Mouse (Mus musculus) kidney, embryonic 15.5 days (tissue): ENCODE results near the gene Klk1b4. TPM values are rescaled to one million over a fixed set of nuclear protein-coding genes. Genes with fewer than 3 reads are reported as not detected.
"Not testable (repeated sequence)": the region's sequence is repeated elsewhere in the genome, so short reads cannot be mapped to it uniquely, and the experiment has no call there.

Source experiments
- ATAC-seq: fragments of 200-750 bp; cut with Nextera tagmentation; replicated peaks from 2 replicates; pipeline ENCODE4 v1.8.0; 2017; ENCODE audit warnings: moderate TSS enrichment; ENCODE audit not compliant: low FRiP score
- H3K27ac ChIP-seq: fragments of 300-500 bp; sonication (generic); 2 replicates; pipeline ENCODE4 v1.5.1; 2015; ENCODE audit warnings: mild to moderate bottlenecking, inconsistent platforms
- H3K27me3 ChIP-seq: fragments of 300-500 bp; sonication (generic); 2 replicates; pipeline ENCODE4 v1.6.1; 2015; ENCODE audit warnings: inconsistent platforms
- H3K36me3 ChIP-seq: fragments of 300-500 bp; sonication (generic); 2 replicates; pipeline ENCODE4 v1.6.1; 2015; ENCODE audit warnings: inconsistent platforms
- H3K4me1 ChIP-seq: fragments of 300-500 bp; sonication (generic); 2 replicates; pipeline ENCODE4 v1.6.1; 2015; ENCODE audit warnings: inconsistent platforms
- H3K4me2 ChIP-seq: fragments of 300-500 bp; sonication (generic); 2 replicates; pipeline ENCODE4 v1.6.1; 2015; ENCODE audit warnings: moderate library complexity, mild to moderate bottlenecking, inconsistent platforms
- H3K4me3 ChIP-seq: fragments of 300-500 bp; sonication (generic); replicated peaks from 2 replicates; pipeline ENCODE4 v1.5.1; 2015; ENCODE audit warnings: mild to moderate bottlenecking, inconsistent platforms
- H3K9ac ChIP-seq: fragments of 300-500 bp; sonication (generic); 2 replicates; pipeline ENCODE4 v1.6.1; 2015; ENCODE audit warnings: mild to moderate bottlenecking, inconsistent platforms
- H3K9me3 ChIP-seq: fragments of 300-500 bp; sonication (generic); replicated peaks from 2 replicates; pipeline ENCODE4 v1.6.1; 2016; ENCODE audit warnings: inconsistent platforms
- WGBS: fragments of 180-500 bp; shearing (Covaris S2); methylation state at CpG from one replicate; pipeline ENCODE4 v1.1.7; 2015; ENCODE audit warnings: mixed read lengths; 5-methylcytosine and 5-hydroxymethylcytosine counted together
- polyA plus RNA-seq: library from polyadenylated mRNA; unstranded; fragments of >200 nt; fragmentation: Nextera tagmentation; extraction: Ambion mirVana; gene quantifications from 2 replicates; pipeline ENCODE4 v1.2.1, GENCODE M21; 2015

The Klk1b4 gene
- polyA plus RNA-seq, 1 experiment from 2014 or later = not detected

DNA sequence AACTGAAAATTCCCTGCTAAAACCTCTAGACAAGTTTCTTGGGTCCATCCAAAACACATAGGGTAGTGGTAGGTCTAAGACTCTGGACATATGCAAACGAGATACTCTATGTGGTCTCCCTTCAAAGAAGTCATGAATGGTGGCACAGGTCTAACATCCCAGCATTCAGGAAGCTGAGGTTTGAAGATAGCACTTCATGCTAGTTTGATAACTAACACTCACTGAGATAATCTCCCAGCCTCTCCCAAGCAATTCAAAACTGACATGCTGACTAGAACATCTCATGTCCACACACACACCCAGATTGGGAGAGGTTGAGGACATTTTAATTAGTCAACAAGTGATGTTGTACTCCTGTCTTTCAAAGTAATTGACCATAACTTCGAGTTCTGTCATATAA lies 32.7 kb downstream of the Klk1b4 start:
- no peak overlapping the region for H3K4me2 ChIP-seq
- H3K9ac ChIP-seq = no peak overlapping the region
- 59% methylated on average over 2 of the region's 2 CpGs for WGBS
- no peak overlapping the region for H3K27ac ChIP-seq
- H3K4me1 ChIP-seq = no peaks in the 10 kb centered on the region
- no peak overlapping the region for H3K4me3 ChIP-seq
- H3K9me3 ChIP-seq = no peaks in the 10 kb centered on the region
- ATAC-seq = no peak
- H3K36me3 ChIP-seq = no peaks in the 10 kb centered on the region
- H3K27me3 ChIP-seq = no peaks in the 10 kb centered on the region

- WGBS = 48% methylated on average over 1 of the region's 1 CpGs
- H3K4me2 ChIP-seq = no peak overlapping the region
- no peaks in the 10 kb centered on the region for H3K36me3 ChIP-seq
- no peak for ATAC-seq
- H3K9ac ChIP-seq = no peak overlapping the region
- no peak overlapping the region for H3K4me3 ChIP-seq
- no peak overlapping the region for H3K27ac ChIP-seq
- no peaks in the 10 kb centered on the region for H3K27me3 ChIP-seq
- H3K4me1 ChIP-seq = peaks cover 6% of the 10 kb centered on the region
- H3K9me3 ChIP-seq = no peaks in the 10 kb centered on the region
Measured at GRCm38 (mm10) chr7:44240712-44241111, 33.5 kb downstream of the Klk1b4 start.

GRCm38 (mm10) chr7:44241163-44241562 lies 33.9 kb downstream of the Klk1b4 start:
- H3K27ac ChIP-seq = no peak overlapping the region
- no peaks in the 10 kb centered on the region for H3K27me3 ChIP-seq
- H3K4me2 ChIP-seq = no peak overlapping the region
- no peak overlapping the region for H3K4me3 ChIP-seq
- no peak overlapping the region for H3K9ac ChIP-seq
- 70% methylated on average over 2 of the region's 2 CpGs for WGBS
- no peaks in the 10 kb centered on the region for H3K9me3 ChIP-seq
- H3K36me3 ChIP-seq = no peaks in the 10 kb centered on the region
- H3K4me1 ChIP-seq = peaks cover 6% of the 10 kb centered on the region
- ATAC-seq = no peak

DNA sequence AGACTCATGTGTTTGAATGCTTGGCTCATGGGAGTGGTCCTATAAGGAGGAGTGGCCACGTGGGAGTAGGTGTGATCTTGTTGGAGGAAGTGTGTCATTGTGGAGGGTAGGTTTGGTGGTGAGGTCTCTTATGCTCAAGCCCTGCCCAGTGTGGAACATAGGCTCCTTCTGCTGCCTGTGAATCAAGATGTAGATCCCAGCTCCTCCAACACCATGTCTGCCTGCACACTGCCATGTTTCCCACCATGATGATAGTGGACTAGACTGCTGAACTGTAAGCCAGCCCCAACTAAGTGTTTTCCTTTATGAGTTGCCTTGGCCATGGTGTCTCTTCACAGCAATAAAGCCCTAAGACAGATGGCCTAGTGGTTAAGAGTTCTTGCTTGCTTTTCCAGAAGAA lies 36.8 kb downstream of the Klk1b4 start:
- Histone ChIP-seq H3K9ac (no peak overlapping the region), H3K27me3 (no peaks in the 10 kb centered on the region), H3K4me3 (no peak overlapping the region), H3K4me2 (no peak overlapping the region), H3K4me1 (peaks cover 22% of the 10 kb centered on the region), H3K36me3 (peaks cover 13% of the 10 kb centered on the region), H3K27ac (no peak overlapping the region), H3K9me3 (no peaks in the 10 kb centered on the region)
- no peak for ATAC-seq
- WGBS = 66% methylated on average over 1 of the region's 1 CpGs

DNA sequence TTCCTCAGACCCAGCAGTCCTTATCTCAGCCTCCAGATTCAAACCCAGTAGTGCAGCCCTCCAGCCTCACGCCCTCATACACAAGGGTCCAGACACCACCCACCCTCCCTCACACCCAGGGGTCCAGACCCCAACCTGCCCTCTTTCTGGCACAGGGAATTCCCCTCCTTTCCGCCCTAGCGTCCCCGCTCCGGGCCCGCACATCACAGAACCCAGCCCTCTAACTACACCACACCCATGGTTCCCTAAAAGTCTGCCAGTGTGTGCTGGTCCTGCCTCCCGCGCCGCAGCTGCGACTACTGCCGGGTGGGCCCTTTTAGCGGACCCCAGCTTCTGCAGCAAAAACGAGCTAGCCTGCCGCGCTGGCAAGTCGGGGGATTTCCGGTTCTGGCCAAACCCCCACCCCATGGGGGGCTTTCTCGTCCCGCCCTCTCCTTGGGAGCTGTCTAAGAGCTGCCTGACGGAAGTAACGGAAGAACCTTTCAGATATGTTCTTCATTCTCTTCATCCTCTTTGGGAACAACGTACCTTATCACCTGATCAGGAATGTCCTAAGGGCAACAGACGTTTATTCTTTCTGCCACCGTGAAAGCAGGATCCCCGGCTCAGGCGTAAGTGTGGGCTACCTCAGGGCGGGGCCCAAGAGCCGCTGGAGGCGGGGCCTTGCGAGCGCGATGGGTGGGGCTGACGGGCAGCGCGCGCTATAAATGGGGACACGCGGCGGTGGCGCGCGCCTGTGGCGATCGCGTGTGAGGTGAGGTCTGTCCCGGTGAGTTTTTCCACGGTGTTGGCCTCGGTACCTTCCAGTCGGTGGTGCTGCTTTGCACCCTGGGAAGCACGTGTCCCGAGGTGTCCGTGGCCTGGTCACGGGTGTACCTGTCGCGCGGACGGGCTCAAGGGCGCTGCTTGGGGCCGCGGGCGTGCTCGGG lies 39.1 kb downstream of the Klk1b4 start, which contains the start of the genes 1700028J19Rik and 2410002F23Rik:
TSS of gene 1700028J19Rik (minus strand) at position 641 of the 929 bp plus-strand sequence.
TSS of gene 2410002F23Rik (plus strand) at position 668 of the 929 bp plus-strand sequence.
- Histone ChIP-seq H3K9ac (peak within 1 kb of the TSS; percentile 87), H3K4me3 (peak within 1 kb of the TSS; percentile 77), H3K27ac (peak within 1 kb of the TSS; percentile 95), H3K4me2 (peak within 1 kb of the TSS; percentile 63), H3K36me3 (peaks cover 35% of the 10 kb centered on the region), H3K9me3 (no peaks in the 10 kb centered on the region), H3K27me3 (no peaks in the 10 kb centered on the region), H3K4me1 (peaks cover 38% of the 10 kb centered on the region)
- WGBS = under 1% methylated on average over 62 of the region's 62 CpGs
- peak; percentile 86 for ATAC-seq

DNA sequence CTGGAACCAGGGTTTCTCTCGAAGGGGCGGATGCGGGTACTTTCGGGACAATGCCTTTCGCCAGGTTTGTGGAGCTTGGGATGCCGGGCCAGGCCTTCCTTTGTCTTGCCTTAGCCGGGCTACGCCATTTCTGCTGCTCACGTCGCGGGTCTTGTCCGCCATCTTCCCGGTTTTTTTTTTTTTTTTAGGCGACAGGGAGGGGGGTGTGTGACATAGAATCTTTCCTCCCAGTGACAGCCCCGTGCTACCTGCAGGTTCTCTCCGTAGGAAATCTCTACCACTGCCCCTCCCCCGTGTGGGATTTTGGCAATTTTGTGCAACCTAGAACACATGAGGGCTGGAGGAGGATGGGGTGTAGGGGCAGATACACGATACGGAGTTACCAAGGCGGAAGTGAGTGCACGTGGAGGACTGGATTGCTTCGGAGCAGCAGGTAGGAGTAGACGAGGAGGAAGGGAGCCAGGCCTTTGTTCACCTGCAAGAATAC lies 39.8 kb downstream of the Klk1b4 start:
- Histone ChIP-seq H3K9me3 (no peaks in the 10 kb centered on the region), H3K4me3 (peak overlapping the region; percentile 77), H3K9ac (peak overlapping the region; percentile 87), H3K4me1 (peaks cover 38% of the 10 kb centered on the region), H3K36me3 (peaks cover 40% of the 10 kb centered on the region), H3K27ac (peak overlapping the region; percentile 95), H3K27me3 (no peaks in the 10 kb centered on the region), H3K4me2 (peak overlapping the region; percentile 63)
- peak; percentile 7; the same call in 1 of the 2 replicates for ATAC-seq
- WGBS = 0% methylated on average over 23 of the region's 23 CpGs

DNA sequence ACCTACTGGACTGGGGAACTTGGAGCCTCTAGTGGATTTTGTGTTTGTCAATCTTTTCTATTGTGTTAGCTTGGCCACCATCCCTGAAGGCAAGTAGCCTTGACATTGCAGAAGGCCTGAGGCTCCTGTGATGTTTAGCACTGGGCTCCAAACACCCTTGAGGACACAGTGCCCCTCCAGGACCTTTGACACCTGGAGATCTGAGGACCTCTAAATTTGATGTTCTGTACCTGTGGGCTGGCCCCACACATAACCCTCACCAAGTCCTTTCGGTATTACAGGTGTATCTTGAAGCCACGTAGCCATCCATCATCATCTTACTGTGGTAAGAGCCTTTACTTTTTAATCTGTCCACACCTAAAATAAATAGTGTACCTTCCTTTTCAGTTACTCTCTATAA lies 40.7 kb downstream of the Klk1b4 start:
- H3K4me3 ChIP-seq = peak overlapping the region; percentile 77
- peak overlapping the region; percentile 63 for H3K4me2 ChIP-seq
- H3K4me1 ChIP-seq = peaks cover 40% of the 10 kb centered on the region
- H3K9ac ChIP-seq = peak overlapping the region; percentile 87; the same call in 1 of the 2 replicates
- no peaks in the 10 kb centered on the region for H3K9me3 ChIP-seq
- 90% methylated on average over 2 of the region's 2 CpGs for WGBS
- no peak overlapping the region for H3K27ac ChIP-seq
- H3K27me3 ChIP-seq = no peaks in the 10 kb centered on the region
- H3K36me3 ChIP-seq = peaks cover 50% of the 10 kb centered on the region
- no peak for ATAC-seq

- H3K9me3 ChIP-seq = no peaks in the 10 kb centered on the region
- no peak overlapping the region for H3K4me3 ChIP-seq
- ATAC-seq = no peak
- no peak overlapping the region for H3K27ac ChIP-seq
- H3K4me2 ChIP-seq = no peak overlapping the region
- WGBS = 98% methylated on average over 4 of the region's 4 CpGs
- peaks cover 42% of the 10 kb centered on the region for H3K4me1 ChIP-seq
- H3K36me3 ChIP-seq = peaks cover 62% of the 10 kb centered on the region
- no peak overlapping the region for H3K9ac ChIP-seq
- H3K27me3 ChIP-seq = no peaks in the 10 kb centered on the region
Measured at GRCm38 (mm10) chr7:44249248-44249647, 42.0 kb downstream of the Klk1b4 start.

DNA sequence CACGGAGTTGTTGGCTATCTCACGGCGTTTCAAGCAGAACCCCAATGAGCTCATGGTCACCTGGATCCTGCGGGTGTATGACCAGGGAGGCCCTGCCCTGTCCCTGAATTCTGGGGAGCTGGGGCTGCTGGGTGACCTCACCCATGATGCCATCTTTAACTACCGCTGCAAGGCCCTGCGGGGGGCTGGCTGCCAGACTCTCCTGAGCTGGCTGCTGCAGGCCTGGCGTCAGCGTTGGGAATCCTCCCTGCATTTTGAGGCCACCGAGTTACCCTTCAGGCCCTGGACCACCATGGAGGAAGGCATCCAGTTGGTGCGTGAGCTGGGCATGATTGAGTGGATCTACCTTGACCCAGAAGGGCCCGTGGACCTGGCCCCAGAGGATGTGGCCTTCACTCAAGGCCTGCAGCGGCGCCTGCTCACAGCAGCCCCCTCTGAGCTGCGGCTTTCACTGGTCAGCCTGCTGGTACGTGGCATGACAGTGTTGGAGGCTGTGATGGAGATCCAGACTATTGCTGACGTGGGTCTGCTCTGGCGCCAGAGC lies 43.6 kb downstream of the Klk1b4 start:
- peaks cover 62% of the 10 kb centered on the region for H3K36me3 ChIP-seq
- H3K9ac ChIP-seq = 0 out of 2 replicates have a peak overlapping the region, but pooled peaks have one; percentile 4
- peaks cover 36% of the 10 kb centered on the region for H3K4me1 ChIP-seq
- not testable (repeated sequence) for H3K4me3 ChIP-seq, H3K9me3 ChIP-seq, H3K4me2 ChIP-seq, ATAC-seq, H3K27ac ChIP-seq, H3K27me3 ChIP-seq
- 92% methylated on average over 17 of the region's 17 CpGs for WGBS

DNA sequence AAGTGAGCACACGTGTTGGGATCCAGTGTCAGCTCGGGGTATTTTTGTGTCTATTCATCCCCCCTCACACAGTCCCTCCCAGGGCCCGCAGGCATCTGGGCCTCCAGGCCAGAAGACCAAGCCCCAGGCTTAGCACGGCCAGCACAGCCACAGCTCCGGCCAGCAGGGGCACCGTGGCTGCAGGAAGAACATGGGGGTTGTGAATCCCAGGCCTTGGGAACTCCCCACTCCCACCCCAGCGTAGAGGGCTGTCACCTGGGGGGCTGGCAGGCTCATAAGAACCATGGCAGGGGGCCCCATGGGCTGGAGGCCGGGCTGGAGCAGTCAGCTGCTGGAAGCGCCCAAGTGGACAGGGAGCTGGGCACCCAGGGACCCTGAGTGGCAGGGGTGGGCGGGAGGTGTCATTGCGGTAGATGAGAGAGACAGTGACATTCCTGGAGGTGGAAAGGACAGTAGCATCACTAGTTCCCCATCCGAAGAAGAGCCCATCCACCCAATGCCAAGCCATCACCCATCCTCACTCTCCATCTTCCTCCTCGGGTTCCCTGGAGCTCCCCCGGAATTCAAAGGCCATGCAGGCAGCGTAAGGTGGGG lies 45.9 kb downstream of the Klk1b4 start:
- H3K4me3 ChIP-seq = no peak overlapping the region
- WGBS = 74% methylated on average over 15 of the region's 15 CpGs
- no peak overlapping the region for H3K4me2 ChIP-seq
- peaks cover 58% of the 10 kb centered on the region for H3K36me3 ChIP-seq
- no peak overlapping the region for H3K9ac ChIP-seq
- H3K4me1 ChIP-seq = peaks cover 29% of the 10 kb centered on the region
- no peak for ATAC-seq
- H3K27ac ChIP-seq = no peak overlapping the region
- no peaks in the 10 kb centered on the region for H3K27me3 ChIP-seq
- H3K9me3 ChIP-seq = no peaks in the 10 kb centered on the region

GRCm38 (mm10) chr7:44254930-44255329 lies 47.7 kb downstream of the Klk1b4 start:
- Histone ChIP-seq H3K9me3 (no peaks in the 10 kb centered on the region), H3K4me3 (no peak overlapping the region), H3K4me2 (no peak overlapping the region), H3K9ac (no peak overlapping the region), H3K27me3 (no peaks in the 10 kb centered on the region), H3K36me3 (peaks cover 40% of the 10 kb centered on the region), H3K27ac (0 out of 2 replicates have a peak overlapping the region, but pooled peaks have one; percentile 4), H3K4me1 (0 out of 2 replicates have a peak, but pooled peaks cover 13% of the 10 kb centered on the region)
- ATAC-seq = no peak
- 83% methylated on average over 6 of the region's 6 CpGs for WGBS

GRCm38 (mm10) chr7:44257278-44257677 lies 50.0 kb downstream of the Klk1b4 start, which contains the start of gene Acp4:
Acp4 (minus strand) TSS chr7:44257378.
- Histone ChIP-seq H3K27me3 (no peaks in the 10 kb centered on the region), H3K4me1 (0 out of 2 replicates have a peak, but pooled peaks cover 4% of the 10 kb centered on the region), H3K9me3 (no peaks in the 10 kb centered on the region), H3K9ac (no peak within 1 kb of the TSS), H3K4me2 (no peak within 1 kb of the TSS), H3K4me3 (no peak within 1 kb of the TSS), H3K36me3 (peaks cover 19% of the 10 kb centered on the region), H3K27ac (no peak within 1 kb of the TSS)
- WGBS = 79% methylated on average over 4 of the region's 4 CpGs
- no peak for ATAC-seq
